Mouse (Mus musculus): Measurements from ENCODE around the gene Akt3.

DNA sequence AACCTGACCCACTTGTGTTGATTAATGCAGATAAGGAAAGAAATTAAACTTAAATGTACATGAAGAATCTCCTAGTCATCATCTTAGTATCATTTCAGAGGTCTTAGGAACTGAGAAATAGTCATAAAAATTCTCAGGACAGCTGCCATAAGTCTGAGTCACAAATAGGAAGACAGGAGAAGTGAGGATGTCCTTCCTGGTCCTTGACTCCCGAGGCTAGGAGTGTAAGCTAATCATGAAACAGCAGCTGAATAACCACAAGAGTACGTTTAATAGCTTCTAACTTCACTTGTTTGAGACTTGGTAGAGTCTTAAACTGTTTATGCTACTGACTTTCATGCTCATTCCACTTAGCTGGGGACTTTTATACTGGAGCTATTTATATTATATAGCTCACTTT, 229.0 kb downstream of the Akt3 start:
- TF ChIP-seq GATA1 (IDR thresholded peaks at IDR 0.05; ENCODE audit: borderline replicate concordance, low read length) = no peak
- TF ChIP-seq FLI1 (IDR thresholded peaks at IDR 0.05; ENCODE audit: low read length) = no peak
